Mouse (Mus musculus): Measurements from ENCODE around the gene Gucy2c.

Gene Gucy2c

DNA sequence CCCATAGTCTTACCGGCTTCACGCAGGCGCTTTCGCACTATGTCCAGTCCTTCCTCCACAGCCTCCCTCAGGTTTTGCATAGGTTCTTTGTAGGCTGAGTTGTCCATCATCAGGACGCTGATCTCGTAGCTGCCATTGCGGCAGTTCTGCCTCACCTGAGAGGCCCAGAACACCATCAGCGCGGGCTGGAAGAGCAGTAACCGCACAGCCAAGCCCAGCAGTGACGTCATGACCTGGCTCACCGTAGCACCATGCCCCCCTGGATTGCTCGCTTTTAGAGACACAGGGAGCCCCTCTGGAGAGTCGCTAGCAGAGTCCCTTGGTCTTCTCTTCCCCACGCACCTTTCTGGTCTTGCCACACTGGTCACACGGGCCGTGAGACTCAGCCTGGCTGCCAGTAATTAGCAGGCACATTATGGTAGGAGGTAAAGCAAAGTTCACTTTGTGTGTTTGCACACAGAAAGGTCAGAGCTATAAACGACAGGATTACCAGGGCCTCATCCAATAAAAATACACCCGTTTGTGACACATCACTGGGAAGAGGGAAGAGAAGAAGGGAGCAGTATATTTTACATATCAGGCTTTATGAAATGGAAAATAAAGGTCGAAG lies at the start of gene Gucy2c:
Gene Gucy2c, minus strand, starts transcription at position 389 of the 610 bp plus-strand sequence.
- DNase-seq (ENCODE audit: low read depth in 1 of 2, low spot score in 2 of 2), result no peak

DNA sequence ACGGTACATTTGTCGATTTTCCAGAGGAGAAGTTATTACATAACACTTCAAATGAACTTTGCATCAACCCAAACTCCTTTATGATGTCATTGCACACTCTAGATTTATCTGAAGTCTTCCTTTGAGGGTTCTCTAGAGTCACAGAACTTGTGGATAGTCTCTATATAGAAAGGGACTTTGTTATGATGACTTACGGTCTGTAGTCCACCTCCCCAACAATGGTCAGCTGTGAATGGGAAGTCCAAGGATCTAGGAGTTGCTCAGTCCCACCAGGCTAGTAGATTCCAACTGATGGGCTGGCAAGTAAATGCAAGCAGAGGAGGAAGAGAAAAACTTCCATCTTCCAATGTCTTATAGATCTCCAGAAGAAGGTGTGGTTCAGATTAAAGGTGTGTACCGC lies 47.1 kb upstream of the Gucy2c start:
- no peak for DNase-seq (ENCODE audit: low read depth in 1 of 2, low spot score in 2 of 2)

DNA sequence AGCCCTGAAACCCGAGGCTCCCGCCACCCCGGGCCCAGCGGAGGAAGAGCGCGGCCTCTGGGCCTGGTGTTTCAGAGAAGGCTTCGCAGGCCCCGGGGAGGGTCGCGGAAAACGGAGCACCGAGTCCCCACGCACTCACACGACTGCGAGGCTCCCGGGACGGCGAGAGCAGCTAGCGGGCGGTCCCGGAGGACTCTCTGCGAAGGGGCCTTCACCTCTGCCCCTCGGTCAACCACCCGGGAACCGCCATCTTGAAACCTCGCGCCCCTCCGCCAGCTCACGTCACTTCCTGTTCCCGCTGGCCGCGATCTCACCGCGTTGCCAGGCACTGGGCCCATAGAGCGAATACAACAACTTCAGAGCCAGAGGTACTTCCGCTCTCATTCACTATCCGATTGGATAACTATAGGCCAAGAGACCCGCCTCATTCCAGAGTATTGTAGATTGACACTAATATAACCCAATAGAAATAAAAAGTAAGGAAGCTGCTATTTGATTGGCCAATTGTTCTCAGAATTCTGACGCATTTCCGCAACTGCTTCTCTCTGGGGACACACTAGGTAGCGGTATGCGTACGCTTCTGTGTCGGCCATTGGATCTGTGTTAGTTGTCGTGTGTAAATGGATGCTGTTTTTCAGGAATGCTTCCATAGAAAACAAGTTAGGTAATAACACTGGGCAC lies 46.5 kb upstream of the Gucy2c start, which contains the start of gene Wbp11:
Gene Wbp11, minus strand, starts transcription at position 353 of the 681 bp plus-strand sequence.
- peak; percentile 91 to 93 for DNase-seq (ENCODE audit: low read depth in 1 of 2, low spot score in 2 of 2)

DNA sequence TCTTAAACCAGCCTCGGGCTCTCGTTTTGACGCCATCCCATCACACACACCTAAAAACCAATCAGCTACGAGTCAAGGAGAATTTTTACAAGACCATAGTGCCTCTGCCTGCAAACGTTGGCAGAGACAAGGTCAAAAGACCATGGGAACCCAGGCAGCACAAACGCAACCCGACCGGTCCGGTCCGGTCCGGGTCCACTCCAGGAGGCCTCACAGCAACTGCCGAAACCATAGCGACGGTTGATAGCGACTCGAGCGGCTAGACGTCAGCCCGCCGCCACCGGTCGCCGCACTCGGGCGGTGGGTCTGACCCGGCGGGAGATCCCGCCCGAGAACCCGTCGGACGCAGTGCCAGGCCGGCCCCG lies 45.9 kb upstream of the Gucy2c start, which contains the start of gene BC049715:
Gene BC049715, plus strand, starts transcription at position 111 of the 365 bp plus-strand sequence.
- no peak for DNase-seq (ENCODE audit: low read depth in 1 of 2, low spot score in 2 of 2)

DNA sequence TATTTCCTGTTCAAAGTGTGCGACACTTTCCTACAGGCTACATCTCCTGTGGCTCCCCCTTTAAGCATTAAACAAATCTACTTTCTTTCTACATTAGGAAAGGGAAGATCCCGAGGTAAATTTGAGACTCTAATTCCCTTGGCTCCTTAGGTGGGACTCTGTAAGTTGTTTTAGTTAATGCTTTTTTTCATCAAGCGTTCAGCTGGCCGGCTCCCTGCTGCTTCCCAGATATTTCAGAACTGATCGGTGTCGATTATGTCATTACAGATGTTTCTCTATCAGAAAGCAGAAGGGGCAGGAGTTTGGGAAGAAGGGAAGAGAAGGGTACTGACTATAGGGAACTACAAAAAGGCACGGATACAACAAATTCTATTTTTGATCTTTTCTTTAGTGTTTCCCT lies 45.6 kb upstream of the Gucy2c start:
- no peak for DNase-seq (ENCODE audit: low read depth in 1 of 2, low spot score in 2 of 2)

DNA sequence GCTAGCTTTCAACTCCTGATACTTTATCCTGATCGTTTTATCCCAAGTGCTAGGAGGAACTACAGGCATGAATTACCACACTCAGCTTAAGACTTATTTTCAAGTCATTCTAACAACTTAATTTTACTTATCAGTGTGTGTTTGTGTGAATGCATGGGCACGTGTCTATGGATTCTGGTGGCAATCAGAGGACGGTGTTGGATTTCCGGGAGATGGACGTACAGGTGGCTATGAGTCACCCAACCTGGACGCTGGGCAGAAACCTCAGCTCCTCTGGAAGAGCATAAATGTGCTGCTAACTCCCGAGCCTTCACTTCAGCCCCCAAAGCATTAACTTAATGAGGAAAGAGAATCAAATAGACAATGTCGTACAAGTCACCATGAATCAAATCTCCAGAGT lies 43.4 kb upstream of the Gucy2c start:
- DNase-seq (ENCODE audit: low read depth in 1 of 2, low spot score in 2 of 2), result no peak

DNA sequence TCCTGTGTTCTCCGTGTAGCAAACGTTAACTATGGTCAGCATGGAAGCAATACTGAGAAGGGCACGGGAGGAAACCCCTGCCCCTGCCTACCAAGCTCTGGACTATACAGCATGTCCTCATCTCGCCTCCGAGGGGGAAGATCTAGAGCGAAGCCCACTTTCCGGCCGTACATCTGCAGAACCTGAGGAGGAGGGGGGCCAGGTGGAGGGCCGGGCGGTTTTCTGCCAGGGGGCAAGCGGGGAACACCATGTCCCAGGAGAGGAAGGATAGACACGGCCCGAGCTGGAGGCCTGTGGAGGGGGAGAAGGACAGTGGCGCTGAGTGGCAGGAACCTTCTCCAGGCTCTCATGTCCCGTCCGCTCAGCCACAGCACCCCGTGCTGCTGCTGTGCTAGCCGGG lies 39.5 kb upstream of the Gucy2c start:
- DNase-seq (ENCODE audit: low read depth in 1 of 2, low spot score in 2 of 2), result no peak

DNA sequence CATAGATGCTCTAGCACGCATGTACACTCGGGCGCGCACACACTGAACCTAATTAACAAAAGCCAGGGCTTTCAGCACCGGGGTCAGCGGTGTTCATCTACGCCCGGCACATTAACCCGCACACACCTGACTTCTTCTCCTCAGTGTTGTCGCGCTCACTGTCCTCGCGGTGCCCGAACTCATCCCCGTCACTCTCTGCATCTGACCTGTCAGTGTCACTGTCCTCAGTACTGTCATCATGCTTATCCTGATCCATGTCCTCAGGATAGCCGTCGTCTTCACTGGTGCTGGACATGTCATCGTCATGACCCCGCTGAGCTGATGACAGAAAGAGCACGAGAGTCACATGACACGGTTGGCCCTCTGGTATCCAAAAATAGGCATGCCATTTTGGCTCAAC lies 38.8 kb upstream of the Gucy2c start:
- DNase-seq (ENCODE audit: low read depth in 1 of 2, low spot score in 2 of 2), result no peak

DNA sequence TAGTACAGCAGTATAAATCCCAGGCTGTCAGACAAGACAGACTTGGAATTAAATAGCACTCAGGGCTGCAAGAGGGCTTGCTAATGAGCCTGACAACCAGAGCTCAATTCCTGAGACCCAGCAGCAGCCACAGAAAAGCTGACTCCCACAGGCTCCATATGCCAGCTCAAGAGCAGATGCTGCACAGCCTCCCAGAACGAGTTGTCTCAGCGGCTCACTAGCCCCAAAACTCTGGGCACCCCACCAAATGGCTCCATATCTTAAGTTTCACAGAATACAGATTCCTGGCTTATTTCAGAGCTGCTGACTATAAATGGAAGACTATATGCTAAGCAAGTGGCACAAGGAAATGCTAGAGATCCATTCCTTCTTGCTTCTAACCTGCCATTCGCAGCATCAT lies 36.0 kb upstream of the Gucy2c start:
- no peak for DNase-seq (ENCODE audit: low read depth in 1 of 2, low spot score in 2 of 2)

DNA sequence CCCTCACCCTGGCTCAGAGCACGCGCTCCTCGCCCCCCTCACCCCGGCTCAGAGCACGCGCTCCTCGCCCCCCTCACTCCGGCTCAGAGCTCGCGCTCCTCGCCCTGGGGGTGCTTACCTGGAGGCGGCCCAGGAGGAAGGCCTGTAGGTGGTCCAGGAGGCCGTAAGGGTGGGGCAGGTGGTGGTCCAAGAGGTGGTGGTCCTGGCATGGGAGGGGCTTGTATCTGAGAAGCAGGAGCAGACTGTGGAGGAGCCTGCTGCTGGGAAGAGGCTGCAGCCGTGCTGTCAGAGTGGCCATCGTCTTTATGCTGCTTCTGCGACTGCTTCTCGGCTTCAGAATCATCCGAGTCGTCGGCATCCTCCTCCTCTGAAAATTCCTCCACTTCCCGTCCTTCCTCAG lies 35.3 kb upstream of the Gucy2c start:
- DNase-seq (ENCODE audit: low read depth in 1 of 2, low spot score in 2 of 2), result no peak

DNA sequence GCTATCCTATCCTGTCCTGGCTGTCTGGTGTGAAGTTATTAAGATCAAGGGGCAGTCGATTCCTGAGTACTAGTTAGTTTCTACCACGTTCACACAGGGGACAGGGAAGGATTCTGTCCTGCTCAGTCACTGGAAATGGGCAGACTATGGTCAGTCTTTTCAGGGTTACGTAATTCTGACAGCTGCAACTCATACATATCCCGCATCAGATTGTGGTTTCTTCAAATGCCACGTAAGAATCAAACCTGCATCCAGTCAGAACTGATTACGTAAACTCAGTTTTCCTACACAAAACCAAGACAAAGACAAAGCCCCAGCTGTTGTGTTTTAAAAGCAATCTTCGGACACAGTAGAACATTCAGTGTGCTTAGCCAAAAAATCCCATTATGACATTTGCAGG lies 33.8 kb upstream of the Gucy2c start:
- DNase-seq (ENCODE audit: low read depth in 1 of 2, low spot score in 2 of 2), result no peak

DNA sequence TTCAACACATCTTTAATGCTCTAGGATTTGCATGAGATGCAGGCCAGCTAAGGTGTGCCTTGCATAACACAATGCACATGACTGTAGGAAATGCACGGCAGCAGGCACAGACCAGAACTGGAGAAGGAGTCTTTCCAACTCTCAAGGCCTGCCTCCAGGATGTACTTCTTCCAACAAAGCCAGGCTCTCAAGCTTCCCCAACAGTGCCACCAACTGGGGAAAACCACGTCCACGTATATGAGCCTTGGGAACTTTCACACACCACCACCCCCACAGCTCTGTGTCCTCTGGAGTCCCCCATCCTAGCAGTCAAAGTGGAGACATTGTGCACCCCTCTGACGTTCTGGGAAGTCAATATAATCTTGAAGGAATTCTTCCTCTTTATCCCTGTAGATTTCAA lies 31.6 kb upstream of the Gucy2c start:
- no peak for DNase-seq (ENCODE audit: low read depth in 1 of 2, low spot score in 2 of 2)

DNA sequence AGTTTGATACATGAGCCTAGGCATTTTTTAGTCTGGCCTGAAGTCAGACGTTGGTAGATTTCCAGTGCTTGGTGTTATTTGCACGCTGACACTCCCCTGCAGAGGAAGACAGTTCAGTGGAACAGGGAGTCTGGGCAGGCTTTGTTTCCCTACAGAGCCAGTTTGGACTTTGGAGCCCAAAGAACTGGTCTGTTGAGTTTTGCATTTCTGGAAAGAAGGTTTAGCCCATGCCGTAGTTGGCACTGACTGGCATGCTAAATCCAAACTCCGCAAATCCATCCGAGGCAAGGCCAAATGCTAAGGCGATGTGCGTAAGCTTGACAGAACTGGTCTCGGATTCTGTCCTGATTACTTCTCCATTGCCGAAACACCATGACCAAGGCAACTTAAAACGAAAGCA lies 29.6 kb upstream of the Gucy2c start:
- DNase-seq (ENCODE audit: low read depth in 1 of 2, low spot score in 2 of 2), result no peak

DNA sequence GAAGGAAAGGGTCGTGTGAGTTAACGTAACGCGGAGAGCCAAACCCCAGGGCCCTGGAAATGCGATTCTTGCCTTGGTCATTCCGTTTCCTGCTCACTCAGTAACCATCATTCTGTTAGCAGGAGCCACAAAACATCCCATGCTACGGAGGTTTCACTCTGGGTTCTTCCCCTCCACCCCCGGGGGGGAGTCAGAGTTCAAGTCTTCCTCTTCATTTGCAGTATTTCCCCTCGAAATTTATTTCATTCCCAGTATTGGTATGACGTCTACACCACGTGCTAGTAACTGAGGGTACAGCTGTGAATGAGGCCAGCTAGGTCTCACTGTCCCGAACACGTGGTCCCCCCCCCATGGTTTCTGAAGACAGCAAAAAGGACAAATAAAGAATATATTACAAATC lies 28.1 kb upstream of the Gucy2c start:
- no peak for DNase-seq (ENCODE audit: low read depth in 1 of 2, low spot score in 2 of 2)

DNA sequence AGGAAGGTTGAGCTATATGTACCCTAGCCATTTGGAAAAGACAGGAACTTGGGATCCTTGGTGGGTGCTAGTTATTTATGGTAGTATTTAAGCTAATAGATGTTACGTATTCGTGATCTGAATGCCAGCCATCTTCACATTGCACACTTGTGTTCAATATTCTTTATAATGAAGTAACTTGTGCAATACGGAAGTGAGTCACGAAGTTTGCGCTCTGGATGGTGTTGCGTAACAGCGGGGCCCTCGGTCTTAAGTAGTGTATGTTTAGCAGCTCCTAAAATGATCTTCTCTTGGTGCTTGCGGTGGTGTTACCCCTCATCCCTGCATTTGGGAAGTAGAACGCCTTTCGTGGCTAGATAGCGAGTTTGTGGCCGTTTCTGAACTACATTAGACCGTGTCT lies 27.5 kb upstream of the Gucy2c start:
- DNase-seq (ENCODE audit: low read depth in 1 of 2, low spot score in 2 of 2), result peak; percentile 66 to 78

DNA sequence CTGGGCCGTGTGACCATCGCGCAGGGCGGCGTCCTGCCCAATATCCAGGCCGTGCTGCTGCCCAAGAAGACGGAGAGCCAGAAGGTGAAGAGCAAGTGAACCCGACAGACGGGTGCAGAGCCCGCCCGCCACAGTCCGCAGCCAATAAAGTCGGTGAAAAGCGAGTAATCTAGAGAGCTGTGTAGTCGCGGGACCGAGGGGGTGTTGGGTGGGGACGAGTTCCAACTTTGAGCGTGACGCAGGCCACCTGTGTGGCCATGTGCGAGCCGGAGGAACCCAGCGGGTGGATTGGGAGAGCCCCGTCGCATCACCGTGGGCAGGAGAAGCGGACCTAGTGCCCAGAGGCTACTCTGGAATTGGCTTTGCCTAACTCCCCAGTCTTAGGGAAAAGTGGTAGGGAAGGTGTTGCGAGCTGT lies 27.1 kb upstream of the Gucy2c start:
- peak in 1 of 2 experiments; percentile 59 for DNase-seq (ENCODE audit: low read depth in 1 of 2, low spot score in 2 of 2)

DNA sequence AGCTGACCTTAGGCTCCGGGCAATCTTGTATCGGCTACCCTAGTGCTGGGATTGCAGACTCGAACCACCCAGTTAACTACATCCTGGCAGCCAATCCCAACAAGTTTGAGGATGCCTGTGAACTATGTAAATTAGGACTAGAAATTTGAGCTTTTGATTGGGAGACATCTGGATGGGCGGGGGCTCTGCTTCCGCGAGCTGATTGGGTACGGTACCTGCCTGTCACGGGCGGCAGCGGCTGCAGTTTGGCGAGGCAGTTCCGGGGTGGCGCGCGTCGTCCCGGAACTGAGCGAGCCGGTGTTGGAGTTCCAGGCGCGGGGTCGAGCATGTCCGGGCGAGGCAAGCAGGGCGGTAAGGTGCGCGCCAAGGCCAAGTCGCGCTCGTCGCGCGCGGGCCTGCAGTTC lies 26.5 kb upstream of the Gucy2c start, which contains the start of gene H2afj:
Gene H2afj, plus strand, starts transcription at position 231 of the 404 bp plus-strand sequence.
- peak; percentile 91 to 95 for DNase-seq (ENCODE audit: low read depth in 1 of 2, low spot score in 2 of 2)

DNA sequence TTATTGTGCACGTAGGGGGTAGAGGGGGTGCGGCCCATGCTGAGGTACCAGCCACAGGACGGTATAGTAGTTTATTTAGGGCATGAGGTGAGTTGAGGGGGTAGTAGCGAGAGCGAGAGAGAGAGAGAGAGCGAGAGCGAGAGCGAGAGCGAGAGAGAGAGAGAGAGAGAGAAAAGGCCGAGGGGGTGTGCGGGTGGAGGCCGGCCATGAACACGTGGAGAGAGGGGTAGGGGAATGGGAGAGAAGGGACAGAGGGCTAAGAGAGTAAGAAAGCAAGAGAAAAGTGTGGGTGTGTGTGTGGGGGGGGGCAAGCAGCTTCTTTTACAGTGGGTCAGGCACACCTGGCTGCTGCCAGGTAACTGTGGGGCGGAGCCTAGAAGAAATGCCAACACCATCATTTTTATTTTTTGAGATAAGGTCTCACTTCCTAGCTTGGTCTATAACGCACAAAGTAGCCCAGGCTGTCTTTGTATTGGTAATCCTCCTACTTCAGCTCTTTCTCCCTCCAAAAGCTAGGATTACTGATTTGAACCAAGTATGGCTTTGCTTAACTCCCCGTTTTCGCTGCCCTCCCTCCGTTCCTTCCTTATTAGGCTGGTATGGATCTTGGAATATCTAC lies 25.9 kb upstream of the Gucy2c start:
- no peak for DNase-seq (ENCODE audit: low read depth in 1 of 2, low spot score in 2 of 2)

DNA sequence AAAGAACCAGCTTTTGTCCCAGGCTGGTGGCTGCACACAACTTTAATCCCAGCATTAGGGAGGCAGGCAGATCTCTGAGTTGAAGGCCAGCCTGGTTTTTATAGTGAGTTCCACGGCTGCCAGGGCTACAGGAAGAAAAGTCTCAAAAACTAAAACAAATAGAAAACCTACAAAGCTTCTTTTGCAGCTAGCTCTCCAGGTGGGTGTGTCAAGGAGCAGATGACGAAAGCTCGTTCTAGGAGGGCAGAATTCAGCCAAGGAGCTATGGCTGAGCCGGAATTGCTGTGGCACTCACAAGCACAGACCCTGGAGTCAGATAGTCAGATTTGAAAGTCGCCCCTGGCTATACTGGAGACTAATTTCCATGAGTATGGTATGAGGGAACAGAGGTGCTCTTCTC lies 25.3 kb upstream of the Gucy2c start:
- no peak for DNase-seq (ENCODE audit: low read depth in 1 of 2, low spot score in 2 of 2)

DNA sequence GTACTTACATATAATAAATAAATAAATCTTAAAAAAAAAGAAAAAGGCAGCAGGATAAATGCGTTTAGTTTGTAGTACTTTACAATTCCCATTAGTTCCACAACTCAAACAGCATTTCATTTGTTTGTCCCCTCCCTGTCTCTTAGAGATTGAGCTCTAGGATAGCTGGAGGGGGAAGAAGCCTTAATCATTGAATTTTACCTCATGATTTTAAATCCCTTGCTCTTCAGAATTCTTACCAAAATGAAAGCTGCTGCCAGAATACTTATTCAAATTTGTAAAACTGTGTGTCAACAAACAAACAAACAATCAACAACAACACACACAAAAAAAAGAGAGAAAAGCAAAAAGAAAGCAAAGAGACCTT lies 23.8 kb upstream of the Gucy2c start:
- no peak for DNase-seq (ENCODE audit: low read depth in 1 of 2, low spot score in 2 of 2)

DNA sequence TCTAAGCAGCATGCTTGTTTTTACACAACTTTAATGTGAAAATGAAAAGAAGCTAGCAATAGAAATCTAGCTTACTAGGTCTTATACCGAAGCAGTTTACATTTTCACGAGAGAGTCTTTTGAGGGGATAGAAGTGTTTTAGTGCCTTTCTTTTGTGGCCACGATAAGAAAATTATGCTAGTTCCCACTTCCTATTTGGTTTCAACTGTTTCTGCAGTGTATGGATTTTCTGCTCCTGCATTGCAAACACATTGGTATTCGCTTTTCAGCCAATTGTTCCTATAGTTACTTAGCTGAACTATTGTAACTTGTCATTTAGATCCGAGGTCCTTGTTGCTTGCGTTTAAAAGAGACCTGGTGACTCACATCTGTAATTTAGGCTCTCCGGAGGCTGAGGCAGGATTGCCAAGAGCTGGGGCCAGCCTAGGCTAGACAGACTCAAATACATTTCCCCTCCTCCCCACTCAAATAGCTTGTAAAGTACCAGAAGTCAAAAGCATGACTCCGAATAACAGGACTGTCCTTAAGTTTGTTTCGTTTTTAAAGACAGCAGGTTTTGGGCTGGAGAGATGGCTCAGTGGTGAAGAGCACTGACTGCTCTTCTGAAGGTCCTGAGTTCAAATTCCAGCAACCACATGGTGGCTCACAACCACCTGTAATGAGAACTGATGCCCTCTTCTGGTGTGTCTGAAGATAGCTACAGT lies 23.3 kb upstream of the Gucy2c start:
- no peak for DNase-seq (ENCODE audit: low read depth in 1 of 2, low spot score in 2 of 2)
